Comparison of ENCODE assay signal across 8 mouse cellular contexts in genomic region chr7:113208388-113208753, GRCm38 (mm10). TPM values are rescaled to one million over a fixed set of nuclear protein-coding genes. Genes with fewer than 3 reads are reported as not detected.
DNase-seq lines count a peak whose midpoint lies in the region; ATAC-seq and TF ChIP-seq lines count a peak whose summit lies in the region.

No protein-coding gene starts in this region.

- TF ChIP-seq POLR2A in thymus, adult 2 months (IDR thresholded peaks at IDR 0.05; ENCODE audit: control insufficient read depth, extremely low read depth, insufficient read depth, low read length, poor library complexity), result no peak

- H3K9ac ChIP-seq in liver, embryonic 11.5 days (ENCODE audit: low read depth, low read length), result no peak overlapping the region

- no peak overlapping the region for H3K27ac ChIP-seq in thymus, adult 2 months (ENCODE audit: control insufficient read depth, insufficient read depth, low read length)
- no peak overlapping the region for H3K27ac ChIP-seq in liver, embryonic 11.5 days (ENCODE audit: low read depth, low read length)

- H3K9me3 ChIP-seq in erythroblast, embryonic 14.5 days (ENCODE audit: control insufficient read depth, low read length), result peaks cover 10% of the 10 kb centered on the region; the same call in 1 of the 2 replicates
- H3K9me3 ChIP-seq in liver, embryonic 11.5 days (ENCODE audit: control insufficient read depth, low read length), result no peaks in the 10 kb centered on the region

- peaks cover 14% of the 10 kb centered on the region for H3K4me1 ChIP-seq in erythroblast, embryonic 14.5 days (ENCODE audit: control insufficient read depth)
- peaks cover 21% of the 10 kb centered on the region for H3K4me1 ChIP-seq in thymus, adult 2 months (replicated peaks; ENCODE audit: control insufficient read depth, insufficient read depth, low read length)
- peaks cover 6% of the 10 kb centered on the region; the same call in 1 of the 2 replicates for H3K4me1 ChIP-seq in liver, embryonic 11.5 days (replicated peaks; ENCODE audit: control insufficient read depth, insufficient read depth, low read length)

- H3K4me3 ChIP-seq in erythroblast, embryonic 14.5 days (replicated peaks), result peak overlapping the region; percentile 62
- peak overlapping the region; percentile 88 for H3K4me3 ChIP-seq in thymus, adult 2 months (ENCODE audit: control insufficient read depth, insufficient read depth, low read length)
- H3K4me3 ChIP-seq in liver, embryonic 11.5 days (ENCODE audit: low read depth, low read length), result peak overlapping the region; percentile 66

- TF ChIP-seq CTCF in thymus, adult 2 months (IDR thresholded peaks at IDR 0.05; ENCODE audit: borderline replicate concordance, control insufficient read depth, extremely low read depth, insufficient read depth, low read length, poor library complexity), result no peak

- 9% methylated on average over 19 of the region's 19 CpGs for WGBS in thymus, adult 2 months
- WGBS in liver, embryonic 11.5 days, result 3% methylated on average over 19 of the region's 19 CpGs

- no peak for ATAC-seq in erythroblast, adult 5-6 weeks (replicated peaks; ENCODE audit: low FRiP score, poor library complexity, severe bottlenecking)
- no peak for ATAC-seq in liver, embryonic 11.5 days (replicated peaks; ENCODE audit: low FRiP score)

- H3K4me2 ChIP-seq in liver, embryonic 11.5 days, result peak overlapping the region; percentile 79

- peaks cover 72% of the 10 kb centered on the region for H3K27me3 ChIP-seq in erythroblast, embryonic 14.5 days (ENCODE audit: control insufficient read depth)
- H3K27me3 ChIP-seq in thymus, adult 2 months (ENCODE audit: control insufficient read depth, insufficient read depth, low read length), result no peaks in the 10 kb centered on the region
- H3K27me3 ChIP-seq in liver, embryonic 11.5 days (replicated peaks; ENCODE audit: control insufficient read depth, insufficient read depth, low read length), result peaks cover 55% of the 10 kb centered on the region

- DNase-seq in thymus, adult 2 months, result peak; percentile 29
- no peak for DNase-seq in thymus, adult 18-20 months
- DNase-seq in liver, embryonic 11.5 days (ENCODE audit: low spot score), result peak; percentile 39
- DNase-seq in thymus, postnatal 14 days, result peak; percentile 36
- no peak for DNase-seq in urinary bladder, postnatal 25 days (ENCODE audit: low spot score)
- no peak for DNase-seq in adipocyte (ENCODE audit: low spot score)

- H3K36me3 ChIP-seq in erythroblast, embryonic 14.5 days (ENCODE audit: control insufficient read depth), result no peaks in the 10 kb centered on the region
- H3K36me3 ChIP-seq in thymus, adult 2 months (ENCODE audit: control insufficient read depth, insufficient read depth, low read length), result no peaks in the 10 kb centered on the region
- no peaks in the 10 kb centered on the region for H3K36me3 ChIP-seq in liver, embryonic 11.5 days (ENCODE audit: control insufficient read depth, insufficient read depth, low read length)

RNA-seq across cellular contexts. Expression of gene Arntl, which starts 1.1 kb away (rescaled TPM):
- polyA plus RNA-seq in erythroblast, embryonic 14.5 days (2012), result 0.01 TPM in 1 of 2 replicates, not detected in the other
- total RNA-seq in erythroblast, adult 5-6 weeks (2015; ENCODE audit: low replicate concordance), result 0.38 and 5.0 TPM in 2 replicates
- 1.5 and 2.5 TPM in 2 replicates for total RNA-seq in erythroblast, adult 5-6 weeks (2017; ENCODE audit: low replicate concordance)
- 39.3 and 43.9 TPM in 2 replicates for polyA plus RNA-seq in thymus, adult 2 months (2012; rRNA removed)
- polyA plus RNA-seq in liver, embryonic 11.5 days (2014; fragmentation: Nextera tagmentation; extraction: Ambion mirVana), result 8.4 and 9.5 TPM in 2 replicates

Comparison
In these comparisons a context has a peak if more than half of its experiments do, and no peak if none do; other contexts are left out.
1. DNase-seq: peak in thymus, adult 2 months (single experiment), liver, embryonic 11.5 days (single experiment) and thymus, postnatal 14 days (single experiment); none in thymus, adult 18-20 months (0 of 2), urinary bladder, postnatal 25 days (single experiment) and adipocyte (single experiment).
2. Peak in every context shown above with its lines, with median percentiles within 50 percentile points of each other: H3K4me3 ChIP-seq.